Mouse (Mus musculus) gastrocnemius, postnatal 4 days (tissue): ENCODE results near the gene Gpr107. TPM values are rescaled to one million over a fixed set of nuclear protein-coding genes. Genes with fewer than 3 reads are reported as not detected.

Experiments
- total RNA-seq, 2 experiments: library from RNA; stranded (reverse); gene quantifications; 2 replicates each; pipeline ENCODE4 v1.2.3; 2021

Gene Gpr107
- total RNA-seq, 2 experiments from 2014 or later, result 43.2 to 46.0 TPM

Other genes starting within 250 kb of the Gpr107 start
- gene Ptges, start 222.5 kb upstream of the Gpr107 start, total RNA-seq, result 10 to 100 TPM in 1 of 2 experiments, 1 to 10 TPM in 1; 8.8 to 12.1 TPM
- 10 to 100 TPM; 29.3 to 30.4 TPM for gene Tor1b, start 199.4 kb upstream of the Gpr107 start, total RNA-seq
- gene Tor1a, start 184.4 kb upstream of the Gpr107 start, total RNA-seq, result 10 to 100 TPM; 21.4 to 23.1 TPM
- gene BC005624, start 170.1 kb upstream of the Gpr107 start, total RNA-seq, result 10 to 100 TPM; 17.4 to 21.3 TPM
- 10 to 100 TPM; 40.0 to 44.8 TPM for gene Usp20, start 170.0 kb upstream of the Gpr107 start, total RNA-seq
- 10 to 100 TPM; 33.8 to 37.3 TPM for gene Fnbp1, start 10.3 kb upstream of the Gpr107 start, total RNA-seq
- 10 to 100 TPM; 28.9 to 34.5 TPM for gene Ncs1, start 93.5 kb downstream of the Gpr107 start, total RNA-seq
- gene Hmcn2, start 162.1 kb downstream of the Gpr107 start, total RNA-seq, result 10 to 100 TPM; 45.3 to 47.6 TPM